Mouse (Mus musculus) brain, embryonic 14.5 days (tissue): ENCODE results near the gene Asb13. TPM values are rescaled to one million over a fixed set of nuclear protein-coding genes. Genes with fewer than 3 reads are reported as not detected.

ENCODE experiments used
- DNase-seq: peaks from one replicate; pipeline ENCODE4 v3.0.0-alpha.2; 2011; ENCODE audit warnings: low read depth
- CTCF ChIP-seq: fragments of 200-500 bp; IDR thresholded peaks from 2 replicates; pipeline ENCODE4 v1.5.1; 2012; ENCODE audit warnings: inconsistent platforms, mild to moderate bottlenecking, moderate library complexity, borderline replicate concordance; ENCODE audit not compliant: insufficient read depth, insufficient read length; ENCODE audit errors: extremely low read depth
- POLR2A ChIP-seq: fragments of 200-500 bp; IDR thresholded peaks from 2 replicates; pipeline ENCODE4 v1.6.1; 2012; ENCODE audit warnings: mild to moderate bottlenecking, inconsistent platforms, borderline replicate concordance; ENCODE audit not compliant: poor library complexity, insufficient read depth, insufficient read length, severe bottlenecking; ENCODE audit errors: extremely low read depth
- polyA plus RNA-seq: library from polyadenylated mRNA; depleted of rRNA; stranded (reverse); fragments of >200 nt; gene quantifications from 2 replicates; pipeline ENCODE4 v1.2.3, GENCODE M21; 2012; rRNA removed

Gene Asb13
- 16.7 and 18.0 TPM in 2 replicates for polyA plus RNA-seq

GRCm38 (mm10) chr13:3633895-3634811 lies at the start of gene Asb13:
TSS of gene Asb13 (plus strand) at chr13:3634032.
- DNase-seq: peak; percentile 88
- TF ChIP-seq CTCF: no peak
- TF ChIP-seq POLR2A: peak; percentile 41; the same call in 1 of the 2 replicates

GRCm38 (mm10) chr13:3590789-3591188 lies 43.0 kb upstream of the Asb13 start:
- DNase-seq: peak; percentile 7
- peak; percentile 32; the same call in 1 of the 2 replicates for TF ChIP-seq CTCF
- TF ChIP-seq POLR2A: no peak

GRCm38 (mm10) chr13:3594311-3594710 lies 39.5 kb upstream of the Asb13 start:
- TF ChIP-seq CTCF: no peak
- TF ChIP-seq POLR2A: no peak
- no peak for DNase-seq

- TF ChIP-seq CTCF (no peak), POLR2A (no peak)
- DNase-seq: no peak
Observed at GRCm38 (mm10) chr13:3596232-3596631, 37.6 kb upstream of the Asb13 start.

GRCm38 (mm10) chr13:3609780-3610117 lies 24.1 kb upstream of the Asb13 start:
- DNase-seq: no peak
- TF ChIP-seq POLR2A (no peak), CTCF (no peak)

DNA sequence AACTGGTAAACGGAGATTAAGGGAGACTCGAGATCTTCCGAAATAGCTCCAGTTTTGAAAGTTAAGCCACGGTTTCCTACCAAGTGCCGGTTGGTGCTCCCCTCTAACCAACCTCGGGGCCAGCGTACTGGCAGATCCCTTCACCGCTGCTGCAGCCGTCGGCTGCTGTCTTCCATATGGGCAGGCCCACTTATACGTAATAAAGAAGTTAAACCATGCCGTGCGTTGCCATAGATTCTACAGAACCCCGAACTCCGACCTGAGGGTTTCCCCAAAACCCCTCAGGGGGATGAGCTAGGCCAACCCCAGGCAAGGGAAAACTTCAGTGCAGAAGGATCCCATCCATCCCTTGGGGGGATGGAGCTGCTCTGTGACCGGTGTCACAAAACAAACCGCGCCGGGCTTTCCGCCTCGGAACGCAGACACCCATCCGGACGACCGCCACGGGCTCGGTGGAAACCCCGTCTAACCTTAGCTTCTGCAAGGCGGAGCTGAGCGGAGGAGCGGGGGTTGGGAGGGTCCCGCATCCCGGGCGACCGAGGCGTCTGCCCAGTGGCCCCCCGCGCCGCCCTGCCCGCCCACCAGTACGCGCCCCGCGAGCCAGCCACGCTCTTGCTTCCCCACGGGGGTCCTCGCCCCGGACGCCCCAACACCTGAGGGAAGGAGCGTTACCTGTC lies 23.6 kb upstream of the Asb13 start:
- TF ChIP-seq POLR2A (no peak), CTCF (no peak)

DNA sequence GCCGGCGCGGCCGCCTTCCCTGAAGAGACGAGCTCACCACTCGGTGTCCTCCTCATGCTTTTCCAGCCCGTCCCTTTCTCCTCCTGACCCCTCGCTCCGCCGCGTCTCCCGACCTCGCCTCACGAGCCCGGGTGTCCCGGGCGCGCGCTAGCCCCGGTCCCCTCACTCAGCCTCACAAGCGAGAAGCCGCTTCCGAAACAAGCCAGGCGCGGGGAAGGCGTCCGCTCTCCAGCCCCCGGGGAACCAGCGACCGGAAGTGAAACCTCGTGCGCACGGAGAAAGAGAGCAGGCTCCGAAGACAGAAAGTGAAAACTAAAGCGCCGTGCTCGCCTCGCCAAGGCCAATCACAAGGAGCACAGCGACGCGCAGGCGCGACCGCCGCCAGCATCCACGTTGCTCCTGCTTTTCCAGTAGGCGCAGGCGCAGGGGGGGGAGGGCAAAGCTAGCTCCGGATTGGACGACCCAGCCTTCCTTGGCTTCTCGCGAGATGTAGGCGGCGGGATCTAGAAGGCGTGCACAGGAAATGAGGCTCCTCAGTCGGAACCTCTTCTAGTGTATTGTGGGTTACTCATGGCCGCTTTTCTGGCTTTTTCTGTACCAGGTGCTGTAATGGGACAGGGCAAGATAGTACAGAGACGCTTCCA lies 22.9 kb upstream of the Asb13 start, which contains the start of gene Fam208b:
TSS of gene Fam208b (minus strand) at position 314 of the 644 bp plus-strand sequence.
- TF ChIP-seq CTCF (no peak), POLR2A (peak; percentile 41; the same call in 1 of the 2 replicates)
- DNase-seq: peak; percentile 100

More for the DNA sequence above, 23.6 kb upstream of the Asb13 start:
- peak; percentile 53 for DNase-seq

DNA sequence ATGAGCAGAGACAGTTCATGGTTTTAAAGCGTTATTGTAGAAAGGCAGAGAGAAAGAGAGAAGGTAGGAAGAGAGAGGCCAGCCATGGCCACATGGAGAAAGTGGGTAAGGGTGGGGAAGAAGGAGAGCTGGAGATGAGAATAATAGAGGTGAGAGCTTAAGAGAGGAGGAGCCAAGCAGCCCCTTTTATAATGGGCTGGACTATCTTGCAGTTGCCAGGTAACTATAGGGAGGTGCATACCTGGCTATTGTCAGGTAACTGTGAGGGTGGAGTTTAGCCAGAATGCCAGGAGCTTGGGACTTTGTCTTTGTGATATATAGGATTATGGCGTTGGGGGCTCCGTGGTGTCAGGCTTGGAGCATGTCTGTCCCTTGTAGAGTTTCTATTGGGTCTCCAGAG lies 6.7 kb upstream of the Asb13 start:
- TF ChIP-seq CTCF: no peak
- TF ChIP-seq POLR2A: no peak
- DNase-seq: no peak

- DNase-seq: no peak
- no peak for TF ChIP-seq CTCF
- TF ChIP-seq POLR2A: no peak
Observed at GRCm38 (mm10) chr13:3628102-3628501, 5.7 kb upstream of the Asb13 start.

DNA sequence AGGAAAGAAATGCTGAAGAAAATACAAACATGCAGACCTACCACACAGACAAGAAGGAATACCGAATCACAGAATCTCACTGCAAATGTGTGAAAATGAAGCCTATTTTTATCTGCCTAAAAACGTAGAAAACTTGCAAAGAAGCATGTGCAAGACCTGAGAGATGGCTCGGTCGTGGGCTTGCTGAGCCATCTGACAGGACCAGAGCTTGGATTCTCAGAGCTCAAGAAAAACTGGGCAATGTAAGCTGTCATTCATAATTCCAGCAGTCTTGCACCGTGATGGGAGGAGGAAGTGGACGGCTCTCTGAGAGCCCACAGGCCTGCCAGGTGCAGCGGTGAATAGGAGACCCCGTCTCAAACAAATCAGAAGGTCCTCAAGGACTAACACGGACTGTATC lies 1.3 kb upstream of the Asb13 start:
- DNase-seq: no peak
- TF ChIP-seq POLR2A (no peak), CTCF (no peak)

GRCm38 (mm10) chr13:3633131-3633530 lies 701 bp upstream of the Asb13 start:
- TF ChIP-seq POLR2A (no peak), CTCF (no peak)
- no peak for DNase-seq
